8 mouse cellular contexts compared by ENCODE assay signal in the genomic region with DNA sequence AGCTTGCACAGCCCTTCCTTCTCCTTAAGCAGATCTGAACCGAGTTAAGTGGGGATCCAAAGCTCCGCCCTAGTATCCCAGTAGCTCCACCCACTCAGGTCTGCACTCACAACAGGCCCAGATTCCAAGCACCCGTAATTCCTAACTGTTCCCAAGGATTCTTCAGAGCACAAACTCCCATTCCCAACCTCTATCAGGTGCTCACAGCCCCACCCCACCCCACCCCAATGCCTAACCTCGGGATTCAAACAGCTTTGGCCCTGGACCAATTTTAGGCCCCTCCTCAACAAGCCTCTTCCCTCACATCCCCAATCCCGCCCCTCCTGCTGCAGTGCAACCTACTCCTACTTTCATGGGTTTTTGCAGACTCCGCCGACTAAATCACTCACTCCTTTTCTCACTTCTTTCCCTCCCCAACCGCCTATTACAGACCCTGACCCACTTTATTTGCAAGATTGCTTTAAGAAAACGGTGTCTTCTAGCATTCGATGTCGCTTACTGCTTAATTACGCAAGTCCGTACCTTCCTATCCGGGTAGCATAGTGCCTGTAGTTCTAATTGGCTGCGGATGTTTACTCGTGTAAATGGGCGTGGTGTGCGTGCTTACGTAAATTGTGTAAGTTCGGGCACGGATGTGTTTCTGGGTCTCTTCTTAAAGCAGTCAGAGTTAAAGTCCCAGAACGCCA. TPM values are rescaled to one million over a fixed set of nuclear protein-coding genes. Genes with fewer than 3 reads are reported as not detected.
DNase-seq lines count a peak whose midpoint lies in the region; ATAC-seq and TF ChIP-seq lines count a peak whose summit lies in the region.

Gene 1110012L19Rik, plus strand, starts transcription at position 602 of the 686 bp plus-strand sequence.

- TF ChIP-seq CTCF in stomach, postnatal 0 days (IDR thresholded peaks at IDR 0.05; ENCODE audit: low read depth), result no peak

- ATAC-seq in CD4-positive, CD25-positive, alpha-beta regulatory T cell, adult 4 months, result peak; percentile 98
- ATAC-seq in heart, embryonic 14.5 days (ENCODE audit: insufficient number of reproducible peaks, insufficient read depth, low FRiP score, low read depth), result peak; percentile 86
- ATAC-seq in liver, embryonic 13.5 days (ENCODE audit: low read depth), result peak; percentile 94
- ATAC-seq in neural tube, embryonic 11.5 days (ENCODE audit: insufficient read depth, low FRiP score, low TSS enrichment), result peak; percentile 94
- ATAC-seq in stomach, postnatal 0 days (ENCODE audit: low FRiP score, low TSS enrichment), result peak; percentile 97

- no peak for TF ChIP-seq EP300 in stomach, postnatal 0 days (optimal IDR thresholded peaks at IDR 0.05)

- peak within 1 kb of the TSS; percentile 84 for H3K27ac ChIP-seq in brown adipose tissue, adult 24 weeks (replicated peaks; ENCODE audit: low read depth, low read length)
- peak within 1 kb of the TSS; percentile 72 to 90 for H3K27ac ChIP-seq in heart, embryonic 14.5 days (replicated peaks in 1 of 2; ENCODE audit: control insufficient read depth in 1 of 2, insufficient read depth in 1 of 2, low read depth in 2 of 2, low read length in 2 of 2)
- H3K27ac ChIP-seq in liver, embryonic 13.5 days, result peak within 1 kb of the TSS; percentile 56
- H3K27ac ChIP-seq in neural tube, embryonic 11.5 days (ENCODE audit: low read depth, low read length), result no peak within 1 kb of the TSS
- peak within 1 kb of the TSS; percentile 88 for H3K27ac ChIP-seq in stomach, postnatal 0 days (replicated peaks)

- no peaks in the 10 kb centered on the region for H3K4me1 ChIP-seq in brown adipose tissue, adult 24 weeks (ENCODE audit: control insufficient read depth, insufficient read depth, insufficient read length, low read length)
- 0 out of 4 replicates have a peak, but pooled peaks cover 0 to 7% of the 10 kb centered on the region in 2 experiments for H3K4me1 ChIP-seq in heart, embryonic 14.5 days (ENCODE audit: control insufficient read depth in 2 of 2, insufficient read depth in 2 of 2, low read length in 2 of 2)
- H3K4me1 ChIP-seq in liver, embryonic 13.5 days (replicated peaks), result peaks cover 14% of the 10 kb centered on the region; the same call in 1 of the 2 replicates
- no peaks in the 10 kb centered on the region for H3K4me1 ChIP-seq in neural tube, embryonic 11.5 days (ENCODE audit: control insufficient read depth, insufficient read depth, low read length)
- H3K4me1 ChIP-seq in stomach, postnatal 0 days (replicated peaks; ENCODE audit: control insufficient read depth, insufficient read depth), result no peaks in the 10 kb centered on the region

- peak within 1 kb of the TSS; percentile 89 for H3K4me3 ChIP-seq in brown adipose tissue, adult 24 weeks (ENCODE audit: insufficient read depth, low read depth, low read length)
- H3K4me3 ChIP-seq in heart, embryonic 14.5 days (ENCODE audit: control insufficient read depth in 1 of 2, insufficient read depth in 1 of 2, low read depth in 1 of 2, low read length in 2 of 2), result peak within 1 kb of the TSS; percentile 49 to 73
- H3K4me3 ChIP-seq in liver, embryonic 13.5 days (replicated peaks), result peak within 1 kb of the TSS; percentile 58
- peak within 1 kb of the TSS; percentile 47 for H3K4me3 ChIP-seq in neural tube, embryonic 11.5 days (ENCODE audit: low read depth, low read length)
- H3K4me3 ChIP-seq in stomach, postnatal 0 days (ENCODE audit: low read depth, low read length), result peak within 1 kb of the TSS; percentile 47

- peak; percentile 69 for DNase-seq in fibroblast of lung, adult 2 months (ENCODE audit: low read depth)
- peak; percentile 86 for DNase-seq in kidney, postnatal 14 days
- peak; percentile 59 for DNase-seq in liver, embryonic 13.5 days
- DNase-seq in neural tube, embryonic 11.5 days (ENCODE audit: low spot score), result peak; percentile 78
- DNase-seq in stomach, postnatal 0 days (ENCODE audit: low spot score), result peak; percentile 72

- H3K9ac ChIP-seq in heart, embryonic 14.5 days (ENCODE audit: low read length), result peak within 1 kb of the TSS; percentile 77
- peak within 1 kb of the TSS; percentile 59 for H3K9ac ChIP-seq in liver, embryonic 13.5 days
- H3K9ac ChIP-seq in neural tube, embryonic 11.5 days (ENCODE audit: low read length), result peak within 1 kb of the TSS; percentile 63
- H3K9ac ChIP-seq in stomach, postnatal 0 days (ENCODE audit: low read length), result peak within 1 kb of the TSS; percentile 54

- no peaks in the 10 kb centered on the region for H3K27me3 ChIP-seq in heart, embryonic 14.5 days (ENCODE audit: control insufficient read depth, insufficient read depth, low read length)
- H3K27me3 ChIP-seq in liver, embryonic 13.5 days, result no peaks in the 10 kb centered on the region
- H3K27me3 ChIP-seq in neural tube, embryonic 11.5 days (ENCODE audit: control insufficient read depth, insufficient read depth, low read length), result no peaks in the 10 kb centered on the region
- no peaks in the 10 kb centered on the region for H3K27me3 ChIP-seq in stomach, postnatal 0 days (ENCODE audit: control insufficient read depth, insufficient read depth, low read length)

- WGBS in heart, embryonic 14.5 days, result 15% methylated on average over 22 of the region's 22 CpGs
- WGBS in liver, embryonic 13.5 days (ENCODE audit: insufficient replicate concordance), result 16% methylated on average over 22 of the region's 22 CpGs
- WGBS in neural tube, embryonic 11.5 days, result 11% methylated on average over 22 of the region's 22 CpGs
- 12% methylated on average over 22 of the region's 22 CpGs for WGBS in stomach, postnatal 0 days

- H3K4me2 ChIP-seq in heart, embryonic 14.5 days (ENCODE audit: low read length), result peak within 1 kb of the TSS; percentile 64
- H3K4me2 ChIP-seq in liver, embryonic 13.5 days, result peak within 1 kb of the TSS; percentile 59
- H3K4me2 ChIP-seq in neural tube, embryonic 11.5 days (ENCODE audit: low read depth), result peak within 1 kb of the TSS; percentile 46
- H3K4me2 ChIP-seq in stomach, postnatal 0 days (replicated peaks; ENCODE audit: low read depth), result peak within 1 kb of the TSS; percentile 50

- peaks cover 14% of the 10 kb centered on the region; the same call in 1 of the 2 replicates for H3K36me3 ChIP-seq in heart, embryonic 14.5 days (ENCODE audit: control insufficient read depth, insufficient read depth, low read length)
- H3K36me3 ChIP-seq in liver, embryonic 13.5 days, result no peaks in the 10 kb centered on the region
- H3K36me3 ChIP-seq in neural tube, embryonic 11.5 days (ENCODE audit: control insufficient read depth, insufficient read depth, low read length), result no peaks in the 10 kb centered on the region
- no peaks in the 10 kb centered on the region for H3K36me3 ChIP-seq in stomach, postnatal 0 days (ENCODE audit: control insufficient read depth, insufficient read depth, low read length)

- H3K9me3 ChIP-seq in heart, embryonic 14.5 days (ENCODE audit: control insufficient read depth, low read length), result no peaks in the 10 kb centered on the region
- H3K9me3 ChIP-seq in liver, embryonic 13.5 days (replicated peaks), result no peaks in the 10 kb centered on the region
- no peaks in the 10 kb centered on the region for H3K9me3 ChIP-seq in neural tube, embryonic 11.5 days (ENCODE audit: control insufficient read depth, low read length)
- H3K9me3 ChIP-seq in stomach, postnatal 0 days (ENCODE audit: control insufficient read depth, low read length), result no peaks in the 10 kb centered on the region

RNA-seq across cellular contexts. Expression of gene 1110012L19Rik, which starts in this region (rescaled TPM):
- 10 to 100 TPM; 33.3 to 37.6 TPM for polyA plus RNA-seq in CD4-positive, CD25-positive, alpha-beta regulatory T cell, adult 4 months (2017; shearing (Covaris generic))
- 23.2 and 23.4 TPM in 2 replicates for polyA plus RNA-seq in brown adipose tissue, adult 24 weeks (2012; ENCODE audit: insufficient read depth, insufficient read length, missing spikeins)
- 29.0 and 33.2 TPM in 2 replicates for polyA plus RNA-seq in heart, embryonic 14.5 days (2014; fragmentation: Nextera tagmentation; extraction: Ambion mirVana)
- polyA plus RNA-seq in liver, embryonic 13.5 days (2015; fragmentation: Nextera tagmentation; extraction: Ambion mirVana), result 11.5 and 12.2 TPM in 2 replicates
- polyA plus RNA-seq in neural tube, embryonic 11.5 days (2014; fragmentation: Nextera tagmentation; extraction: Ambion mirVana), result 26.1 and 30.0 TPM in 2 replicates
- polyA plus RNA-seq in stomach, postnatal 0 days (2015; fragmentation: Nextera tagmentation; extraction: Ambion mirVana), result 26.2 and 27.3 TPM in 2 replicates
